Mouse (Mus musculus): ENCODE measurements at regions not wholly inside any gene's neighbourhood (a gene's known extent, or its start where the extent isn't known, plus 50 kb on each side); places are given as distances from the start of the nearest gene placed in this dataset.

DNA sequence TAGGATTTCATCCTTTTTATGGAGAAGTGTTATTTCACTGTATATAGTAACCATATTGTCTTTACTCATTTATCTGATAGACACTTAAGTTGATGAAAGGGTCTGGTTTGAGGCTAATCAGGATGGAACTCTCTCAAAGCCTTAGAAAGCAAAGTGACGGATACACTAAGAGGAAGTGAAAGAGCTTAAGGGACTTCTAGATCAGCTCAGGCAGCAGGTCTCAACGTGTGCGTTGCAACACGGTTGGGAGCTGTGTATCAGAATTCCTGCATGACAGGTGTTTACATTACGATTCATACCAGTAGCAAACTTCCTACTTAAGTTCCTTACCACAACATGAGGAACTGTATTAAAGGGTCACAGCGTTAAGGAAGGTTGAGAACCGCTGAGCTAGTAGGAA, 59.9 kb upstream of the Vtcn1 start:
- TF ChIP-seq CTCF (IDR thresholded peaks at IDR 0.05; ENCODE audit: low read depth) (no peak), EP300 (IDR thresholded peaks at IDR 0.05; ENCODE audit: low read depth) (no peak)
